8 mouse cellular contexts compared by ENCODE assay signal in the genomic region with DNA sequence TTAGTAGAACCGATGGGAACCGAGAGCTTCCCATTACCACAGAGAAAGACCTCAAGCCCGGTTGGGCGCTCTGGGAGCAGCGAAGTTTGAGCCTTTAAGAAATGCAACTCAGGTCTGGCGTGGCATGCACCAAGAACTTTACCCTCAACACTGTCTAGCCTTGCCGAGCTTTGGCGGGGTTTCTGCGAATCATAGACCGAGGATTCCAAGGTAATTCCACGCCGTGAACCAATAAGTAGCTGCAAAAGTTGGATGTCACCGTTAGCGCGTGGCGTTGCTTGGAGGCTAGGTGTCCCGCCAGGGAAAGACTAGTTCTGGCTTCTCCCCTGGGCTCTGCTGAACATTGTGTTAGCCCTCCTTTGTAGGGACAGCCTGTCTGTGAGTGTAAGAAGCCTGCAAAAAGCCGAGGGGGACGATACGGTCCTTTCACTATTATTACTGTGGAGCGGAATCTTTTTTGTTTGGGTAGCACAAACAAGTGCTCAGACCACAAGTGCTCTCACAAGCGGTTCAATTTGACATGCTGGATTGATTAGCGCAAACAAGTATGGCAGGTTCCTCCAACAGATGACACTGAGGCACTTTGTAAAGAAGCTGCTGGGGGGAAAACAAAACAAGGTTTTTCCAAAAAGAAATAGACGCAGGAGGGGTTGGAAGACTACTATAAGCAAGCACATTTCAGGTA. TPM values are rescaled to one million over a fixed set of nuclear protein-coding genes. Genes with fewer than 3 reads are reported as not detected.
DNase-seq lines count a peak whose midpoint lies in the region; ATAC-seq and TF ChIP-seq lines count a peak whose summit lies in the region.

No protein-coding gene starts in this region.

- H3K4me3 ChIP-seq in testis, adult 2 months (ENCODE audit: control insufficient read depth, low read depth, low read length) = peak overlapping the region; percentile 83
- H3K4me3 ChIP-seq in embryonic facial prominence, embryonic 12.5 days = peak overlapping the region; percentile 80
- peak overlapping the region; percentile 76 for H3K4me3 ChIP-seq in hindbrain, embryonic 10.5 days
- H3K4me3 ChIP-seq in limb, embryonic 12.5 days (replicated peaks) = peak overlapping the region; percentile 82
- H3K4me3 ChIP-seq in midbrain, embryonic 15.5 days = peak overlapping the region; percentile 45

- no peak for TF ChIP-seq CTCF in testis, adult 2 months (IDR thresholded peaks at IDR 0.05; ENCODE audit: control insufficient read depth, insufficient read depth, insufficient replicate concordance, low read depth, low read length)

- H3K27ac ChIP-seq in testis, adult 2 months (ENCODE audit: control insufficient read depth, insufficient read depth, low read depth, low read length) = peak overlapping the region; percentile 50
- H3K27ac ChIP-seq in embryonic facial prominence, embryonic 12.5 days = peak overlapping the region; percentile 91
- H3K27ac ChIP-seq in hindbrain, embryonic 10.5 days = peak overlapping the region; percentile 88
- peak overlapping the region; percentile 98 for H3K27ac ChIP-seq in limb, embryonic 12.5 days
- H3K27ac ChIP-seq in midbrain, embryonic 15.5 days = no peak overlapping the region

- DNase-seq in testis, postnatal 10 days (ENCODE audit: low spot score) = no peak
- peak; percentile 59 for DNase-seq in hindbrain, embryonic 10.5 days (ENCODE audit: low spot score)
- no peak for DNase-seq in MN1 (ENCODE audit: low spot score)
- no peak for DNase-seq in left cerebral cortex, postnatal 25 days (ENCODE audit: low spot score in 2 of 2)

- intact Hi-C loops in left cerebral cortex, postnatal 25 days (cut with DNase I) = loop anchor here (5.0 to 10.0 kb wide), 2 partner anchors 48 to 245 kb away; a partner anchor contains a TSS

- peaks cover 12% of the 10 kb centered on the region for H3K4me1 ChIP-seq in testis, adult 2 months (ENCODE audit: control insufficient read depth, insufficient read depth, low read length)
- H3K4me1 ChIP-seq in embryonic facial prominence, embryonic 12.5 days = peaks cover 6% of the 10 kb centered on the region
- H3K4me1 ChIP-seq in hindbrain, embryonic 10.5 days (replicated peaks) = peaks cover 24% of the 10 kb centered on the region
- H3K4me1 ChIP-seq in limb, embryonic 12.5 days (replicated peaks) = peaks cover 24% of the 10 kb centered on the region
- peaks cover 20% of the 10 kb centered on the region for H3K4me1 ChIP-seq in midbrain, embryonic 15.5 days

- TF ChIP-seq POLR2A in testis, adult 2 months (IDR thresholded peaks at IDR 0.05; ENCODE audit: control insufficient read depth, low read depth, low read length) = no peak

- peak overlapping the region; percentile 71 for H3K4me2 ChIP-seq in embryonic facial prominence, embryonic 12.5 days (replicated peaks)
- H3K4me2 ChIP-seq in limb, embryonic 12.5 days = peak overlapping the region; percentile 64
- peak overlapping the region; percentile 95 for H3K4me2 ChIP-seq in midbrain, embryonic 15.5 days

- ATAC-seq in embryonic facial prominence, embryonic 12.5 days (ENCODE audit: insufficient number of reproducible peaks, insufficient read depth, low FRiP score, low TSS enrichment) = peak; percentile 36
- ATAC-seq in limb, embryonic 12.5 days (ENCODE audit: insufficient number of reproducible peaks, insufficient read depth, low FRiP score, low TSS enrichment, low read depth) = peak; percentile 43
- peak; percentile 43 for ATAC-seq in midbrain, embryonic 15.5 days (replicated peaks)

- H3K9ac ChIP-seq in embryonic facial prominence, embryonic 12.5 days = peak overlapping the region; percentile 81
- peak overlapping the region; percentile 88 for H3K9ac ChIP-seq in limb, embryonic 12.5 days (replicated peaks)
- H3K9ac ChIP-seq in midbrain, embryonic 15.5 days = peak overlapping the region; percentile 37; the same call in 1 of the 2 replicates

- WGBS in embryonic facial prominence, embryonic 12.5 days = 1% methylated on average over 24 of the region's 24 CpGs
- WGBS in hindbrain, embryonic 10.5 days = under 1% methylated on average over 24 of the region's 24 CpGs
- under 1% methylated on average over 24 of the region's 24 CpGs for whole genome bisulfite sequencing in limb, embryonic 12.5 days
- 1% methylated on average over 24 of the region's 24 CpGs for whole genome bisulfite sequencing in midbrain, embryonic 15.5 days

- no peaks in the 10 kb centered on the region for H3K36me3 ChIP-seq in testis, adult 2 months (ENCODE audit: control insufficient read depth, insufficient read depth, low read length)
- peaks cover 3% of the 10 kb centered on the region; the same call in 1 of the 2 replicates for H3K36me3 ChIP-seq in embryonic facial prominence, embryonic 12.5 days
- no peaks in the 10 kb centered on the region for H3K36me3 ChIP-seq in hindbrain, embryonic 10.5 days
- peaks cover 28% of the 10 kb centered on the region; the same call in 1 of the 2 replicates for H3K36me3 ChIP-seq in limb, embryonic 12.5 days
- no peaks in the 10 kb centered on the region for H3K36me3 ChIP-seq in midbrain, embryonic 15.5 days (replicated peaks)

- no peaks in the 10 kb centered on the region for H3K27me3 ChIP-seq in testis, adult 2 months (ENCODE audit: control insufficient read depth, insufficient read depth, low read length)
- no peaks in the 10 kb centered on the region for H3K27me3 ChIP-seq in embryonic facial prominence, embryonic 12.5 days
- peaks cover 7% of the 10 kb centered on the region; the same call in 1 of the 2 replicates for H3K27me3 ChIP-seq in hindbrain, embryonic 10.5 days (ENCODE audit: insufficient read depth, poor library complexity, severe bottlenecking)
- H3K27me3 ChIP-seq in limb, embryonic 12.5 days = no peaks in the 10 kb centered on the region
- H3K27me3 ChIP-seq in midbrain, embryonic 15.5 days (replicated peaks) = peaks cover 17% of the 10 kb centered on the region

- H3K9me3 ChIP-seq in embryonic facial prominence, embryonic 12.5 days = no peaks in the 10 kb centered on the region
- H3K9me3 ChIP-seq in hindbrain, embryonic 10.5 days = no peaks in the 10 kb centered on the region
- no peaks in the 10 kb centered on the region for H3K9me3 ChIP-seq in limb, embryonic 12.5 days
- no peaks in the 10 kb centered on the region for H3K9me3 ChIP-seq in midbrain, embryonic 15.5 days

RNA-seq across cellular contexts. Expression of a gene that starts 0.6 kb away (rescaled TPM):
- polyA plus RNA-seq in testis, adult 2 months (2012; rRNA removed) = 1.8 and 2.2 TPM in 2 replicates
- 14.0 and 15.0 TPM in 2 replicates for polyA plus RNA-seq in embryonic facial prominence, embryonic 12.5 days (2016; fragmentation: Nextera tagmentation; extraction: Ambion mirVana)
- 3.4 and 4.4 TPM in 2 replicates for polyA plus RNA-seq in hindbrain, embryonic 10.5 days (2016; fragmentation: Nextera tagmentation; extraction: Ambion mirVana)
- 20.0 and 21.0 TPM in 2 replicates for polyA plus RNA-seq in limb, embryonic 12.5 days (2016; fragmentation: Nextera tagmentation; extraction: Ambion mirVana)
- 1.5 and 1.8 TPM in 2 replicates for polyA plus RNA-seq in midbrain, embryonic 15.5 days (2015; fragmentation: Nextera tagmentation; extraction: Ambion mirVana)
- 10 to 100 TPM; 32.3 to 36.8 TPM for total RNA-seq in left cerebral cortex, postnatal 25 days (2021)

RNA-seq across cellular contexts. Expression of a gene that starts 12.2 kb away (rescaled TPM):
- 29.5 and 29.9 TPM in 2 replicates for polyA plus RNA-seq in testis, adult 2 months (2012; rRNA removed)
- polyA plus RNA-seq in embryonic facial prominence, embryonic 12.5 days (2016; fragmentation: Nextera tagmentation; extraction: Ambion mirVana) = 84.0 and 86.6 TPM in 2 replicates
- polyA plus RNA-seq in hindbrain, embryonic 10.5 days (2016; fragmentation: Nextera tagmentation; extraction: Ambion mirVana) = 68.2 and 76.2 TPM in 2 replicates
- 89.8 and 90.0 TPM in 2 replicates for polyA plus RNA-seq in limb, embryonic 12.5 days (2016; fragmentation: Nextera tagmentation; extraction: Ambion mirVana)
- 50.8 and 52.8 TPM in 2 replicates for polyA plus RNA-seq in midbrain, embryonic 15.5 days (2015; fragmentation: Nextera tagmentation; extraction: Ambion mirVana)
- 10 to 100 TPM; 59.3 to 67.9 TPM for total RNA-seq in left cerebral cortex, postnatal 25 days (2021)

Comparison
In these comparisons a context has a peak if more than half of its experiments do, and no peak if none do; other contexts are left out.
1. H3K9ac ChIP-seq: peak in every context shown above with its lines; median percentile 88 in limb, embryonic 12.5 days; 81 in embryonic facial prominence, embryonic 12.5 days; 37 in midbrain, embryonic 15.5 days.